9 mouse cellular contexts compared by ENCODE assay signal in genomic region chr6:72748421-72748820, GRCm38 (mm10). TPM values are rescaled to one million over a fixed set of nuclear protein-coding genes. Genes with fewer than 3 reads are reported as not detected.
DNase-seq lines count a peak whose midpoint lies in the region; ATAC-seq and TF ChIP-seq lines count a peak whose summit lies in the region.
"Had no signal": no experiment of that assay in that cellular context is flagged by ENCODE, and none has a peak within 500 bp of the region (broad histone marks: within the 10 kb centered on the region; RNA-seq: fewer than 3 reads in every experiment).

No protein-coding gene starts in this region.

- no peak for DNase-seq in intestine, embryonic 14.5 days (ENCODE audit: low spot score)
- peak; percentile 52 for DNase-seq in Muller cell, postnatal 12 days (ENCODE audit: inconsistent ontology term)
- no peak for DNase-seq in cerebellum, postnatal 4 days (ENCODE audit: low spot score in 2 of 2)
- DNase-seq: kidney, postnatal 10 days had no signal

- peak overlapping the region; percentile 55 for H3K27ac ChIP-seq in intestine, embryonic 14.5 days (ENCODE audit: low read depth)
- H3K27ac ChIP-seq in intestine, postnatal 0 days (ENCODE audit: low read depth, low read length), result no peak overlapping the region
- H3K27ac ChIP-seq in intestine, embryonic 15.5 days, result peak overlapping the region; percentile 22

- no peak overlapping the region for H3K9ac ChIP-seq in intestine, embryonic 14.5 days (ENCODE audit: low read length)
- H3K9ac ChIP-seq in intestine, postnatal 0 days (ENCODE audit: low read depth, low read length), result no peak overlapping the region
- H3K9ac ChIP-seq in intestine, embryonic 15.5 days, result no peak overlapping the region

- H3K9me3 ChIP-seq in intestine, embryonic 14.5 days (ENCODE audit: control insufficient read depth, low read length), result no peaks in the 10 kb centered on the region
- no peaks in the 10 kb centered on the region for H3K9me3 ChIP-seq in intestine, postnatal 0 days (ENCODE audit: control insufficient read depth)
- H3K9me3 ChIP-seq in E14TG2a.4 (ENCODE audit: low read length), result no peaks in the 10 kb centered on the region
- H3K9me3 ChIP-seq in intestine, embryonic 15.5 days, result no peaks in the 10 kb centered on the region

- H3K4me2 ChIP-seq in intestine, embryonic 14.5 days (ENCODE audit: low read length), result no peak overlapping the region
- no peak overlapping the region for H3K4me2 ChIP-seq in intestine, postnatal 0 days (replicated peaks; ENCODE audit: low read depth)
- H3K4me2 ChIP-seq in intestine, embryonic 15.5 days (replicated peaks), result no peak overlapping the region; the same call in 1 of the 2 replicates

- H3K36me3 ChIP-seq in intestine, embryonic 14.5 days (ENCODE audit: control insufficient read depth, insufficient read depth, low read length), result no peaks in the 10 kb centered on the region
- no peaks in the 10 kb centered on the region for H3K36me3 ChIP-seq in intestine, postnatal 0 days (ENCODE audit: control insufficient read depth, insufficient read depth)
- peaks cover 5% of the 10 kb centered on the region; the same call in 1 of the 2 replicates for H3K36me3 ChIP-seq in E14TG2a.4 (ENCODE audit: insufficient read depth, low read length)
- no peaks in the 10 kb centered on the region for H3K36me3 ChIP-seq in intestine, embryonic 15.5 days

- H3K27me3 ChIP-seq in intestine, embryonic 14.5 days (replicated peaks; ENCODE audit: control insufficient read depth, insufficient read depth, low read length), result no peaks in the 10 kb centered on the region
- no peaks in the 10 kb centered on the region for H3K27me3 ChIP-seq in intestine, postnatal 0 days (replicated peaks; ENCODE audit: control insufficient read depth, insufficient read depth, low read length)
- no peaks in the 10 kb centered on the region for H3K27me3 ChIP-seq in E14TG2a.4 (ENCODE audit: insufficient read depth, low read length)
- H3K27me3 ChIP-seq in intestine, embryonic 15.5 days (replicated peaks), result no peaks in the 10 kb centered on the region

- no peak for TF ChIP-seq CTCF in intestine, postnatal 0 days (IDR thresholded peaks at IDR 0.05; ENCODE audit: low read depth)
- TF ChIP-seq CTCF in E14TG2a.4 (conservative IDR thresholded peaks at IDR 0.05; ENCODE audit: low read length), result no peak

- H3K4me3 ChIP-seq in intestine, embryonic 14.5 days (ENCODE audit: low read depth, low read length), result no peak overlapping the region
- H3K4me3 ChIP-seq in intestine, postnatal 0 days (ENCODE audit: low read depth, low read length), result no peak overlapping the region
- H3K4me3 ChIP-seq in E14TG2a.4 (replicated peaks; ENCODE audit: low read length), result peak overlapping the region; percentile 33
- H3K4me3 ChIP-seq in intestine, embryonic 15.5 days (replicated peaks), result no peak overlapping the region

- peaks cover 58% of the 10 kb centered on the region for H3K4me1 ChIP-seq in intestine, embryonic 14.5 days (replicated peaks; ENCODE audit: control insufficient read depth, insufficient read depth, low read length)
- no peaks in the 10 kb centered on the region for H3K4me1 ChIP-seq in intestine, postnatal 0 days (replicated peaks; ENCODE audit: control insufficient read depth, insufficient read depth, low read length)
- H3K4me1 ChIP-seq in E14TG2a.4 (replicated peaks; ENCODE audit: low read depth, low read length), result peaks cover 99% of the 10 kb centered on the region
- H3K4me1 ChIP-seq in intestine, embryonic 15.5 days (replicated peaks), result peaks cover 52% of the 10 kb centered on the region

- 3% methylated on average over 2 of the region's 2 CpGs for whole genome bisulfite sequencing in intestine, embryonic 14.5 days
- 23% methylated on average over 2 of the region's 2 CpGs for WGBS in intestine, postnatal 0 days
- 9% methylated on average over 2 of the region's 2 CpGs for WGBS in intestine, embryonic 15.5 days

- no peak for ATAC-seq in intestine, embryonic 14.5 days (replicated peaks; ENCODE audit: low FRiP score, low TSS enrichment, low read depth)
- no peak for ATAC-seq in intestine, postnatal 0 days
- no peak for ATAC-seq in intestine, embryonic 15.5 days
- no peak for ATAC-seq in cerebellum, adult (ENCODE audit: insufficient number of reproducible peaks, low FRiP score, low TSS enrichment)
- ATAC-seq: midbrain, embryonic 16.5 days had no signal

RNA-seq across cellular contexts. Expression of gene Tcf7l1, which starts 40.6 kb away (rescaled TPM):
- polyA plus RNA-seq in intestine, embryonic 14.5 days (2014; fragmentation: Nextera tagmentation; extraction: Ambion mirVana), result 23.1 and 26.5 TPM in 2 replicates
- 6.6 and 6.8 TPM in 2 replicates for polyA plus RNA-seq in intestine, postnatal 0 days (2015; fragmentation: Nextera tagmentation; extraction: Ambion mirVana)
- polyA plus RNA-seq in intestine, embryonic 15.5 days (2015; fragmentation: Nextera tagmentation; extraction: Ambion mirVana), result 15.0 and 16.2 TPM in 2 replicates
